Mouse (Mus musculus): ENCODE results near the gene Ceacam20.
A peak's percentile ranks its signal among the peaks of the same experiment; 100 is the strongest.
"Not testable (repeated sequence)": the region's sequence is repeated elsewhere in the genome, so short reads cannot be mapped to it uniquely, and the experiment has no call there.

Ceacam20 gene

GRCm38 (mm10) chr7:19964985-19965579 is at the start of gene Ceacam20:
Gene Ceacam20, plus strand, starts transcription at chr7:19965412.
- no peak for DNase-seq

DNA sequence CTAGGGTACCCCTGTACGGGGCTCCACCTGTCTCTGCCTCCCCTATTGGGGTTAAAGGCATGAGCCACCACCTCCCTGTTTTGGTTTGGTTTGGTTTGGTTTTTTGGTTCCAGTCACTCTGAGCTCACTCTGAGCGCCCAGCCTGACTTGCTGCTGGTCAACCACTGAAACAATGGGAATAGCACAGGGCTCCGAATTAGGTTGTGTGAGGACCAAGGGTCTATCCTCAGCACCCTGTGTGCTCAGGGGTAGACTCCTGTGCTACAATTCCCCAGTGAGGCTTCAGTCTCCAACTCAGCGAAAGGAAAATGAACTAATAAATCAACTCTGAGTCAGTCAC is 45.1 kb upstream of the Ceacam20 start:
- peak in 1 of 2 experiments; percentile 22 for DNase-seq

- DNase-seq = peak; percentile 73 to 82
Measured at GRCm38 (mm10) chr7:19920506-19921261, 44.5 kb upstream of the Ceacam20 start, which contains the start of gene Pvr. Gene Pvr, minus strand, starts transcription at chr7:19921160.

GRCm38 (mm10) chr7:19923354-19923753 is 41.9 kb upstream of the Ceacam20 start:
- peak; percentile 54 to 59 for DNase-seq

- peak; percentile 44 to 74 for DNase-seq
Measured at GRCm38 (mm10) chr7:19923797-19924196, 41.4 kb upstream of the Ceacam20 start.

DNA sequence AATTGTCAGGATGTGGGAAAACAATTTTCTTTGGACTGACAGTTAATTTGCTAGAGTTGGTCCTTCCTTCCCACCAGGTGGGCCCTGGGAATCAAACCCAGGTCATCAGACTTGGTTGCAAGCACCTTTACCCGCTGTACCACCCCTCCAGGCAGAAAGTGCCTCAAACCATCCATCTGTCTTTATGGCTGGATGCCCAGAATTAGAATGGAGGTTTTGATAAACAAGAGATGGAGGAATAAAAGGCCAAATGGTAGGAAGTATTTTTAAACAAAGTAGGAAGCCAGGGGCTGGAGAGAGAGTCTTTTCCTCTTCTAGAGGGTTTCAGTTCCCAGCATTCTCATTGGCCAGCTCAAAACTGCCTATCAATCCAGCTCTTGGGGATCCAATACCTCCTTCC is 39.8 kb upstream of the Ceacam20 start:
- DNase-seq = no peak

GRCm38 (mm10) chr7:19926849-19927480 is 38.2 kb upstream of the Ceacam20 start:
- DNase-seq = peak in 1 of 2 experiments; percentile 52

DNA sequence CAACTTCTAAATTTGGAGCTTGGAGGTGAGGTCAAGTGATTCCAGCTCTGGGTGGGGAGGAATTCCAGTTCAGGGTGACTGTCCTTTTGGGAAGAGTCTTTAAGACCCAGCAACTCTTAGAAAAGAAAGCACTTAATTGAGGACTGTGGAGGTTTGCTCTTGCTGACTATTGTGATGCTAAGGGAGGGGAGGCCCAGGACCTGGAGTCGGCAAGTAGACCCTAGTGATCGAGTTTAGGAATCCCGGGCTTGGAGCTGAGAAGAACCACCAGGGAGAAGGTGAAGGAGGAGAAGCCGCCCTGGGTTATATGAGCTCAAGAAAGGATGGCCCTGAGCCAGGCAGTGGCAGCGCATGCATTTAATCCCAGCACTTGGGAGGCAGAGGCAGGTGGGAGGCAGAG is 36.7 kb upstream of the Ceacam20 start:
- no peak for DNase-seq

DNA sequence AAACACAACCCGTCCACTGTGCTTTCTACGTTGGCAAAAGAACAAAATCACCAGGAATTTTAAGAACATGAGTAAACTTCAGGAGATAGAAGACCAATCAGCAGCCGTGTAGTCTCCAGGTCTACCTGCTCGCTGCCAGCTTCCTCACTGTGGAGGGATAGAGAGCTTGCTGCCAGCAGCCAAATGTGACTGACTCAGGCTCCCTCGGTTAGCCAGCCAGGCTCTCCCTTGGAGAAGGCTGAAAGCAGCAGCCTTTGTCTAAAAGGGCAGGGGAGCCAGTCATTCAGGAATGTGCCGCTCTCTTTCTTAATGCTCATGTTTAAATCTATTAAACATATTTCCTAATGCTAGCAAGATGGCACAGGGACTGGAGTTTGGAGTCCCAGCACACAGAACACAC is 34.7 kb upstream of the Ceacam20 start:
- DNase-seq = not testable (repeated sequence)

- peak; percentile 87 to 93 for DNase-seq
Measured at GRCm38 (mm10) chr7:19932133-19932876, 32.9 kb upstream of the Ceacam20 start.

- peak; percentile 79 to 87 for DNase-seq
Measured at GRCm38 (mm10) chr7:19932877-19933809, 32.1 kb upstream of the Ceacam20 start.

- DNase-seq = peak; percentile 66 to 77
Measured at GRCm38 (mm10) chr7:19935171-19935751, 30.0 kb upstream of the Ceacam20 start.

DNA sequence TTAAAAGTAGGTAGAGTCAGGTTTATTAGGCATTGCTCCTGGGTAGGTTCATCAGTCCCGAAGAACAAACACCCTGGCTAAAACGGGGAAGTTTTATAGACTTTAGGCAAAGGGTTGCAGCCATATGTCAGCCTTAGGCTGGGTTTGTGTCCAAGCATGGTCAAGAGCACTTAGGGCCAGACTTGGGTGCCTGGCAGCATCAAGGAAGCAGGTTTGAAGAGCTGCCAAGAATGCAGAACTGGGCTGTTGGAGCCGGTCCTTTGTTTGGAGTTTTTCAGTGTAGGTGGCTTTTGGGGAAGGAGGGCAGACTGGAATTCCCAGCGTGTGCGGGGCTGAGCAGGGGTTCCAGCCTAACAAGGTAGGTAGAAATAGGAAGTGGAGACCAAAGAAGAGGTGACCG is 29.3 kb upstream of the Ceacam20 start:
- DNase-seq = no peak

- no peak for DNase-seq
Measured at GRCm38 (mm10) chr7:19937229-19937821, 27.9 kb upstream of the Ceacam20 start.

GRCm38 (mm10) chr7:19939555-19940235 is 25.5 kb upstream of the Ceacam20 start:
- peak; percentile 70 to 83 for DNase-seq

- DNase-seq = peak; percentile 65 to 77
Measured at GRCm38 (mm10) chr7:19940256-19940655, 25.0 kb upstream of the Ceacam20 start.

GRCm38 (mm10) chr7:19944709-19945108 is 20.5 kb upstream of the Ceacam20 start:
- peak in 1 of 2 experiments; percentile 39 for DNase-seq

DNA sequence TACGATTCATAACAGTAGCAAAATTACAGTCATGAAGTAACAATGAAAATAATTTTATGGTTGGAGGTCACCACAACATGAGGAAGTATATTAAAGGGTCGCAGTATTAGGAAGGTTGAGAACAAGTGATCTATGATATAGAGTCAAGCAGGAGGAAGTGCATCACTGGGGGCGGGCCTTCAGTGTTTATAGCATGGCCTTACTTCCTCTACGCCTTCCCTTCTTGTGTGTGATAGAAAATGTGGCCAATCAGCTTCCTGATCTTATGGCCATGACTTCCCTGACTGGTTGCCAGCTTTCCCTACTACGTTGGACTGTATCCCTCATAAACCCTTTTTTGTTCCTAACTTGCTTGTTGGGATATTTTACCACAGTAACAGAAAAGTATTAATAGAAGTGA is 20.0 kb upstream of the Ceacam20 start:
- DNase-seq = peak in 1 of 2 experiments; percentile 47

- peak; percentile 56 to 74 for DNase-seq
Measured at GRCm38 (mm10) chr7:19945821-19946515, 19.2 kb upstream of the Ceacam20 start.

GRCm38 (mm10) chr7:19948956-19949355 is 16.3 kb upstream of the Ceacam20 start:
- DNase-seq = no peak

All from thymus, postnatal 36 days (tissue).